Mouse (Mus musculus) frontal cortex, postnatal 36 days (tissue): ENCODE measurements around the gene Krtap4-13.
"Not testable (repeated sequence)": the region's sequence is repeated elsewhere in the genome, so short reads cannot be mapped to it uniquely, and the experiment has no call there.

Experiments
- DNase-seq, 2 experiments: peaks; one replicate each; pipeline ENCODE4 v3.0.0; 2022; ENCODE audit warnings: low spot score in 2 of 2

Krtap4-13 gene

GRCm38 (mm10) chr11:99809792-99810191 lies at the start of gene Krtap4-13:
TSS of gene Krtap4-13 (minus strand) at chr11:99809892.
- DNase-seq = not testable (repeated sequence)

- DNase-seq = peak in 1 of 2 experiments; percentile 1
Measured at GRCm38 (mm10) chr11:99858761-99859160, 49.1 kb upstream of the Krtap4-13 start.

- DNase-seq = no peak
Measured at GRCm38 (mm10) chr11:99857617-99858016, 47.9 kb upstream of the Krtap4-13 start, which contains the start of gene Gm11568. TSS of gene Gm11568 (plus strand) at chr11:99857917.

GRCm38 (mm10) chr11:99854121-99854520 lies 44.4 kb upstream of the Krtap4-13 start:
- DNase-seq = no peak

GRCm38 (mm10) chr11:99851508-99851907 lies 41.8 kb upstream of the Krtap4-13 start, which contains the start of gene Krtap4-16:
TSS of gene Krtap4-16 (minus strand) at chr11:99851608.
- no peak for DNase-seq

- no peak for DNase-seq
Measured at GRCm38 (mm10) chr11:99846746-99847145, 37.1 kb upstream of the Krtap4-13 start.

GRCm38 (mm10) chr11:99842185-99842584 lies 32.5 kb upstream of the Krtap4-13 start:
- DNase-seq = no peak

DNA sequence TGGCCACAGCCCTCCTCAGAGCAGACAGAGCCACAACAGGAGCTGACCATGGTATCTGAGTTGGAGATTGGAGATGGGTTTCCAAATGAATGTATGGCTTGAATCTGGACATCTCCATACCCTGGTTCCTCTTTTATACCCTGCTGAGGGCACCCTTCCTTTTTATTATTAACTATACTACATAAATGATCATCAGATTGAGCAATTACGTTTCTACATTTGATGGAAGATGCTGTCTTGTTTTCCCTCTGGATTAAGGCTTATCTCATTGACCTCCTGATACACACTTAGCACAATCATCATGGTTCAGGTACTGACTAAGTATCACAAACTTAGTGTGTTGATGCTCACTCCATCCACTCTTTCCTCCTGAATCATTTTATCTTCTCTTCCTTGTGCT lies 28.3 kb upstream of the Krtap4-13 start, which contains the start of gene 2300003K06Rik:
2300003K06Rik (minus strand) TSS at position 101 of the 400 bp plus-strand sequence.
- DNase-seq = no peak

DNA sequence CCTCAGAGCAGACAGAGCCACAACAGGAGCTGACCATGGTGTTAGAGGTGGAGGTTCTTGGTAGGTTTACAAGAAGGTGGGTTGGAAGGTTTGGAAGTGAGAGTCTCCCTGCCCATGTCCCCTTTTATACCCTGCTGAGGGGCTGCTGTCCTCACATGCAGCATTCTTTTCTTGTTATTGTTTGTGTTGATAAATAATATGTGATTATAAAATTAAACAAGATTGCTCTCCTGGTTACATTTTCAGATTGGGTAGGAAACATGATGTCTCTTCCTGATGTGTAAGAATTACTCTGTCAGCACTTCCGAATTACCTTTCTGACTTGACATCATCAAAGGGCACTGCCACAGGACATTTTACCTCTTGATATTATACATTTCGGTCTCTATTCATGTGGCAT lies 5.9 kb upstream of the Krtap4-13 start, which contains the start of gene Gm11564:
Gm11564 (minus strand) TSS at position 101 of the 400 bp plus-strand sequence.
- not testable (repeated sequence) for DNase-seq

GRCm38 (mm10) chr11:99804346-99804745 lies 5.3 kb downstream of the Krtap4-13 start, which contains the start of gene Gm11554:
TSS of gene Gm11554 (minus strand) at chr11:99804446.
- not testable (repeated sequence) for DNase-seq

GRCm38 (mm10) chr11:99798832-99799231 lies 10.9 kb downstream of the Krtap4-13 start, which contains the start of gene Gm11569:
TSS of gene Gm11569 (minus strand) at chr11:99798932.
- not testable (repeated sequence) for DNase-seq

DNA sequence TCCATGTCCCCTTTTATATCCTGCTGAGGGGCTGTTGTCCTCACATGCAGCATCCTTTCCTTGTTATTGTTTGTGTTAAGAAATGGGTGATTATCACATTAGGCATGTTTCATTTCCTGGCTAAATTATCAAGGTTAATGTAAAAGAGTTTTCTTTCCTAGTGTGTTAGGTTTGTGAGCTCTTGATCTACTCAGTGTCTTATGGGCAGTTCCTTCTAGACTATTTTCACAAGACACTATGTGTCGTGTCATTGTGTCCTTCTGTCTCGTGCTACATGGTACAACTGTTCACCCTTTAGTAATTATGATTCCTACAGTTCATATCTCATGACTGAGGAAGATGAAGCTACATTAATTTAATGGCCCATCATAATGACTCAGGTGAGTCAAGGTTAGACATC lies 16.3 kb downstream of the Krtap4-13 start, which contains the start of gene Gm11596:
Gm11596 (minus strand) TSS at position 101 of the 400 bp plus-strand sequence.
- DNase-seq = no peak

DNA sequence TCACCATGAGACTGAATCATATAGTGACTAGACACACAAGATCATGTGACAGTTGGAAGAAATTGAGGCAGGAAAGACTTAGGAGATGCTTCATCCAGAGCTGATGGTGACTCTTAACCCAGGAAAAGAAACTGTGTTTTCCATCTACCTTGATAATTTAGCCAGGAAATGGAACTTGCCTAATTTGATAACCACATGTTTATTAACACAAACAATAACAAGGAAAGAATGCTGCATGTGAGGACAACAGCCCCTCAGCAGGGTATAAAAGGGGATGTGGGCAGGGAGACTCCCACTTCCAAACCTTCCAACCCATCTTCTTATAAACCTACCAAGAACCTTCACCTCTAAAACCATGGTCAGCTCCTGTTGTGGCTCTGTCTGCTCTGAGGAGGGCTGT lies 24.8 kb downstream of the Krtap4-13 start, which contains the start of gene Krtap4-9:
Krtap4-9 (plus strand) TSS at position 301 of the 400 bp plus-strand sequence.
- not testable (repeated sequence) for DNase-seq

- DNase-seq = no peak
Measured at GRCm38 (mm10) chr11:99780604-99781003, 29.1 kb downstream of the Krtap4-13 start, which contains the start of gene Krtap4-8. TSS of gene Krtap4-8 (minus strand) at chr11:99780704.

- no peak for DNase-seq
Measured at GRCm38 (mm10) chr11:99778401-99778800, 31.3 kb downstream of the Krtap4-13 start.

DNA sequence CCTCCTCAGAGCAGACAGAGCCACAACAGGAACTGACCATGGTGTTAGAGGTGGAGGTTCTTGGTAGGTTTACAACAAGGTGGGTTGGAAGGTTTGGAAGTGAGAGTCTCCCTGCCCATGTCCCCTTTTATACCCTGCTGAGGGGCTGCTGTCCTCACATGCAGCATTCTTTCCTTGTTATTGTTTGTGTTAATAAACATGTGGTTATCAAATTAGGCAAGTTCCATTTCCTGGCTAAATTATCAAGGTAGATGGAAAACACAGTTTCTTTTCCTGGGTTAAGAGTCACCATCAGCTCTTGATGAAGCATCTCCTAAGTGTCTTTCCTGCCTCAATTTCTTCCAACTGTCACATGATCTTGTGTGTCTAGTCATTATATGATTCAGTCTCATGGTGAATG lies 36.9 kb downstream of the Krtap4-13 start, which contains the start of gene Gm11595:
Gm11595 (minus strand) TSS at position 101 of the 400 bp plus-strand sequence.
- DNase-seq = not testable (repeated sequence)

- DNase-seq = no peak
Measured at GRCm38 (mm10) chr11:99768410-99768809, 41.3 kb downstream of the Krtap4-13 start.
